Mouse (Mus musculus) gastrocnemius, postnatal 14 days (tissue): Measurements from ENCODE around the gene 2310034C09Rik. TPM values are rescaled to one million over a fixed set of nuclear protein-coding genes. Genes with fewer than 3 reads are reported as not detected.
"Not testable (repeated sequence)": the region's sequence is repeated elsewhere in the genome, so short reads cannot be mapped to it uniquely, and the experiment has no call there.

Source experiments
- DNase-seq: peaks from one replicate; pipeline ENCODE4 v3.0.0; 2021; ENCODE audit warnings: mixed read lengths
- intact Hi-C: fragments of 180-260 bp; cut with DNase I; formaldehyde crosslinking; loops from one replicate; pipeline ENCODE4 v1.15.1; 2025; ENCODE audit warnings: low total_unique reads
- long read RNA-seq, 2 experiments: library from polyadenylated mRNA; stranded (forward); transcript quantifications; one replicate each; pipeline ENCODE4 v2.0.0; 2021
- total RNA-seq, 2 experiments: library from RNA; stranded (reverse); gene quantifications; 2 replicates each; pipeline ENCODE4 v1.2.3; 2021

2310034C09Rik gene
- total RNA-seq: not detected
- long read RNA-seq, experiment 1: 0 reads
- long read RNA-seq, experiment 2: 0 reads

DNA sequence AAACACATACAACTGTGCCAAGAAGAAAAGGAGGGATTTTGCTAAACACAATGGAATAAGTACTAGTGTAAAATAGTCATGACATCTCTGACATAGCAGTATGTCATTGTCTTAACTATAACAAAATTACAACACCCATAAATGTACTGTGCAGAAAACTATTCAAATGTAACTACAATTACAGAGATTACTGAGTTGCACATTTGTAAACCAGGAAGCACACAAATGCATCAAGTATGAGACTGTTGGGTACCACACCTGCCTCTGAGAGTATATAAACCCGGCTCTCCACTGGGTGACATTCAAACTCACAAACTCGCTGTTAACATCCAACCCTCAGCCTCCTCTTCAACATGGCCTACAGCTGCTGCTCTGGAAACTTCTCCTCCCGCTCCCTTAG is at the start of gene 2310034C09Rik:
2310034C09Rik (plus strand) TSS at position 301 of the 400 bp plus-strand sequence.
- intact Hi-C loops, DNase-seq: not testable (repeated sequence)

DNA sequence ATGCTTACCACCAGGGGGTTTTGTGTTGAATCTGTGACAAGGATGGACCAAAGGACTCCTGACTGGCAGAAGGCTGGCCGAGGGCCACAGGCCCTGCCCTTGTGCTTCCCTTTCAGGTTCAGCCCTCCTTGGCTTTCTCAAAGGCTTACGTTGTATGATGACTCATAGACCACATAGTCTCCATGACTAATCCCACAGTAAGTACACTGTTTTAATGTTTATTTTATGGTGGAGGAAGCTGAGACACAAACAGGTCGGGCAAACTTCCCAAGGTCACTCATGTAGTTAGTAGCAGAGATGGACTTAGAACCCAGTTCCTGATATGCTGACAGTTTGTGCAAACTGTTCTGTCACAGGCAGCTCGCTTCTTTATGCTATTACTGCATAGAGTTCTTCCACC is 47.9 kb upstream of the 2310034C09Rik start:
- DNase-seq: no peak
- intact Hi-C loops: no loop called here

DNA sequence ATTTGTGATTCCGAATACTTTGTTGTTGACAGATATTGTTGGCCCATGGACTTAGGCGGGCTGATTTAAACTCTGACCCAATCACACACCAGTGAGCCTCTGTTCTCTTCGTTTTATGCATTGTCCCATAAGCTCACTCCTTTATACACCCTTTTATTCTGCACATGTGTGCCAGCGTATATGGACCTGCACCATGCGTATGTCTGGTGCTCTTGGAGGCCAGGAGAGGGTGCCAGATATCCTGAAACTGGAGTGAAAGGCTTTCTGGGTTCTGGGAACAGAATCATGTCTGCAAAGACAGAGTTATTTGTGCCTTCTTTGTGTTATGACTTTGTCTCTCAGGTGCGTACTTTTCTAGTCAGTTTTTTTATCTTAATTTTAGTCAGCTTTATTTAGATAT is 47.4 kb upstream of the 2310034C09Rik start:
- intact Hi-C loops: no loop called here
- DNase-seq: no peak

DNA sequence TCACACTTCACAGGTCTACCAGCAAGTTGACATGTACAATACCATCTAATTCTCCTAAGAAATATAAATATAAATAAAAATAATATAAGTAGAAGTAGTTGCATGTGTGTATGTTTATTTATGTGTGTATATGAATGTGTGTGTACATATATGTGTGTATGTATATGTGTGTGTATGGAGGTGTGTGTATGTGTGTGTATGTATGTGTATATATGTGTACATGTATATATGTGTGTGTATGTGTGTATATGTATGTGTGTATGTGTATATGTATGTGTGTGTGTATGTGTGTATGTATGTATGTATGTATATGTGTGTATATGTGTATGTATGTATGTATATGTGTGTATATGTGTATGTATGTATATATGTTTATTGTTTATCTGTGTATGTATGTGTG is 42.1 kb upstream of the 2310034C09Rik start:
- intact Hi-C loops: no loop called here

GRCm38 (mm10) chr16:88720031-88720430 is 38.6 kb upstream of the 2310034C09Rik start:
- DNase-seq: no peak
- intact Hi-C loops: no loop called here

More for the DNA sequence above, 42.1 kb upstream of the 2310034C09Rik start:
- no peak for DNase-seq

GRCm38 (mm10) chr16:88728812-88729275 is 29.8 kb upstream of the 2310034C09Rik start, which contains the start of gene Krtap13-1:
Gene Krtap13-1 (plus strand): TSS chr16:88728862.
- intact Hi-C loops: no loop called here
- peak; percentile 59 for DNase-seq

DNA sequence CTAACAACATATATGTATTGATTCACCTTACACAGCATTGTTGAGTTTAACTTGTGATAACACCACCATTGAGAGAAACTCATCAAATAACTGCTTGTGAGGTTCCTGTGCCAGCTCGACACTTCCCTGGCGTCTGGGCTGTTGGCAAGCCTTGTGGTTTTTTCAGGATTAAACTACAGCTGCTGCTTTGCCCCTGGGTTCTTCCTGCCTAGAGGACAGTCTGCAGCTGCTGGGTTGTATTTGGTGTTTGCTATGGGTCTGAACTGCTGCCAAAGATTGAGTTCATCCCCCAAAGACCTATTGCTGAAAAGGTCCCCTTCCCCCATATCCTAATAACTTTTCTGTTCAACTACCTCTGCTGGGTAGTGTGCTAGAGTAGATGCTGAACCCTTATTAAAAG is 23.3 kb upstream of the 2310034C09Rik start:
- no peak for DNase-seq

GRCm38 (mm10) chr16:88744750-88745340 is 13.8 kb upstream of the 2310034C09Rik start:
- intact Hi-C loops: no loop called here
- no peak for DNase-seq

More for the DNA sequence above, 23.3 kb upstream of the 2310034C09Rik start:
- intact Hi-C loops: no loop called here

- no peak for DNase-seq
- intact Hi-C loops: no loop called here
Measured at GRCm38 (mm10) chr16:88747943-88748342, 10.7 kb upstream of the 2310034C09Rik start.

DNA sequence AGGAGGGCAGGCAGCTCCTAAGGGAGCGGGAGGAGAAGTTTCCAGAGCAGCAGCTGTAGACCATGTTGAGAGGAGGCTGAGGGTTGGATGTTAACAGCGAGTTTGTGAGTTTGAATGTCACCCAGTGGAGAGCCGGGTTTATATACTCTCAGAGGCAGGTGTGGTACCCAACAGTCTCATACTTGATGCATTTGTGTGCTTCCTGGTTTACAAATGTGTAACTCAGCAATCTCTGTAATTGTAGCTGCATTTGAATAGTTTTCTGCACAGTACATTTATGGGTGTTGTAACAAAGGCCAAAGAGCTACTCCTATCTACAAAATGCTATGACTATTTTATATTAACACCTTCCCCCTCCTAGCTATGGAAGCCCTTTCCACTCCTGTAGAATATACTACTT is 7.1 kb upstream of the 2310034C09Rik start, which contains the start of gene Krtap13:
Krtap13 (minus strand) TSS at position 101 of the 400 bp plus-strand sequence.
- intact Hi-C loops: not testable (repeated sequence)

GRCm38 (mm10) chr16:88774106-88774505 is 15.5 kb downstream of the 2310034C09Rik start, which contains the start of gene 2310057N15Rik:
Gene 2310057N15Rik (minus strand): TSS chr16:88774206.
- no peak for DNase-seq
- intact Hi-C loops: no loop called here

More for the DNA sequence above, 7.1 kb upstream of the 2310034C09Rik start, which contains the start of gene Krtap13:
- DNase-seq: not testable (repeated sequence)

DNA sequence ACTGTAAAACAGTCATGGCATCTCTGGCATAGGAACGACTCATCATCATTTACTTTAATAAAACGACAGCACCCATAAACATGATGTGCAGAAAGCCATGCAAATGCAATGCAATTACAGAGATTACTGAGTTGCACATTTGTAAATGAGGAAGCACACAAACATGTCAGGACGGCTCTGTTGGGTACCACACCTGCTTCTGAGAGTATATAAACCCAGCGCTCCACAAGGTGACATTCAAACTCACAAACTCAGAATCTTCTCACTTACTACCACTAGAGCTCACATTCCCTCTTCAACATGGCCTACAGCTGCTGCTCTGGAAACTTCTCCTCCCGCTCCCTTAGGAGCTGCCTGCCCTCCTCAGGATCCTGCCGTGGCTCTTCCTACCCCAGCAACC is 18.9 kb downstream of the 2310034C09Rik start, which contains the start of gene Gm5965:
Gm5965 (plus strand) TSS at position 301 of the 400 bp plus-strand sequence.
- intact Hi-C loops: no loop called here

DNA sequence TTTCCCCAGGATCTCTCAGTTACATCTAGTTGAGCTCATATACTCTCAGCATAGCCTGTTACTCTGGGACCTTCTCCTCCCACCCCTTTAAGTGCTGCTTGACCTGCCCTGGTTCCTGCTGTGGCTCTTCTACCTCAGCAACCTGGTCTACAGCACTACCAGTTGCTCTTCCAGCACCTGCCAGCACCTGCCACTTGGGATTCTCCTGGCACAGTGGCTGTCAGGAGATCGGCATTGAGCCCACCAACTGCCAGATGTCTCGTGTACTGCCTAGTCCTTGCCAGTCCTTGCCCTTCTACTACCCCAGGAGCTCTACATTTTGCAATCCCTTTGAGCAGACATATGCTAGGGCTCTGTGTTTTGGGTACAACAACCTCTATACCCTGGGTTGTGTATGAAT is 28.1 kb downstream of the 2310034C09Rik start:
- DNase-seq: no peak
- intact Hi-C loops: no loop called here

More for the DNA sequence above, 18.9 kb downstream of the 2310034C09Rik start, which contains the start of gene Gm5965:
- no peak for DNase-seq

Other genes starting within 250 kb of the 2310034C09Rik start
- gene Cldn8, start 195.7 kb upstream of the 2310034C09Rik start, total RNA-seq: not detected
- not detected for gene Krtap24-1, start 146.6 kb upstream of the 2310034C09Rik start, total RNA-seq
- gene 2310079G19Rik, start 131.2 kb upstream of the 2310034C09Rik start, total RNA-seq: not detected
- not detected for gene Krtap26-1, start 111.1 kb upstream of the 2310034C09Rik start, total RNA-seq
- gene Krtap27-1, start 87.2 kb upstream of the 2310034C09Rik start, total RNA-seq: not detected
- not detected for gene 2310061N02Rik, start 50.9 kb upstream of the 2310034C09Rik start, total RNA-seq
- not detected for gene Krtap13-1, start 30.0 kb upstream of the 2310034C09Rik start, total RNA-seq
- gene Krtap13, start 7.2 kb upstream of the 2310034C09Rik start, total RNA-seq: not detected
- gene 2310057N15Rik, start 15.4 kb downstream of the 2310034C09Rik start, total RNA-seq: not detected
- gene Gm5965, start 19.0 kb downstream of the 2310034C09Rik start, total RNA-seq: not detected
- not detected for gene Gm20741, start 53.4 kb downstream of the 2310034C09Rik start, total RNA-seq
- gene Krtap15, start 61.4 kb downstream of the 2310034C09Rik start, total RNA-seq: not detected
- gene Krtap14, start 67.3 kb downstream of the 2310034C09Rik start, total RNA-seq: not detected
- not detected for gene Krtap19-1, start 110.6 kb downstream of the 2310034C09Rik start, total RNA-seq
- not detected for gene Krtap19-2, start 115.4 kb downstream of the 2310034C09Rik start, total RNA-seq
- gene Krtap19-3, start 119.2 kb downstream of the 2310034C09Rik start, total RNA-seq: not detected
- not detected for gene Krtap19-4, start 126.2 kb downstream of the 2310034C09Rik start, total RNA-seq
- not detected for gene Krtap19-5, start 137.6 kb downstream of the 2310034C09Rik start, total RNA-seq
- not detected for gene Krtap19-9b, start 173.4 kb downstream of the 2310034C09Rik start, total RNA-seq
- gene Krtap16-3, start 204.0 kb downstream of the 2310034C09Rik start, total RNA-seq: not detected